Mouse (Mus musculus): ENCODE results near the gene Mrps6. TPM values are rescaled to one million over a fixed set of nuclear protein-coding genes. Genes with fewer than 3 reads are reported as not detected.

Mrps6 gene
- total and polyA plus RNA-seq, 3 experiments = 40.8 to 71.0 TPM; not detected in 1

GRCm38 (mm10) chr16:92134148-92134764 is 76.2 kb downstream of the Mrps6 start:
- DNase-seq (ENCODE audit: low read depth, low spot score) = no peak
- TF ChIP-seq NRF1 (IDR thresholded peaks at IDR 0.05; ENCODE audit: insufficient read depth, low read depth, low read length, poor library complexity, severe bottlenecking) (no peak), ETS1 (IDR thresholded peaks at IDR 0.05; ENCODE audit: low read depth, low read length) (no peak), GATA1 (IDR thresholded peaks at IDR 0.05; ENCODE audit: low read depth, low read length) (no peak), RCOR1 (IDR thresholded peaks at IDR 0.05; ENCODE audit: low read depth, low read length) (no peak), POLR2A (IDR thresholded peaks at IDR 0.05; ENCODE audit: control insufficient read depth in 1 of 2, insufficient read depth in 1 of 2, low read depth in 1 of 2, low read length in 2 of 2, poor library complexity in 1 of 2) (no peak), JUND (IDR thresholded peaks at IDR 0.05; ENCODE audit: low read depth, low read length) (no peak), UBTF (IDR thresholded peaks at IDR 0.05; ENCODE audit: borderline replicate concordance, insufficient read depth, low read depth, low read length) (no peak), TCF12 (IDR thresholded peaks at IDR 0.05; ENCODE audit: low read depth, low read length) (no peak), MAX (IDR thresholded peaks at IDR 0.05; ENCODE audit: low read length) (no peak), EP300 (IDR thresholded peaks at IDR 0.05; ENCODE audit: low read depth in 1 of 2, low read length in 2 of 2) (no peak), MEF2A (IDR thresholded peaks at IDR 0.05; ENCODE audit: extremely low read depth, insufficient replicate concordance, low read depth, low read length, poor library complexity, severe bottlenecking) (no peak), CHD2 (IDR thresholded peaks at IDR 0.05; ENCODE audit: low read length) (no peak), MYB (IDR thresholded peaks at IDR 0.05; ENCODE audit: low read depth, low read length) (no peak)
- Histone ChIP-seq H3K27me3 (ENCODE audit: control insufficient read depth in 1 of 2, insufficient read depth in 2 of 2, low read length in 2 of 2) (no peaks in the 10 kb centered on the region), H3K4me1 (ENCODE audit: control insufficient read depth in 1 of 2, insufficient read depth in 2 of 2, low read length in 2 of 2) (no peaks in the 10 kb centered on the region), H3K27ac (ENCODE audit: control insufficient read depth, low read depth, low read length) (no peak overlapping the region), H3K79me2 (ENCODE audit: control insufficient read depth, insufficient read depth, low read length, poor library complexity) (no peaks in the 10 kb centered on the region), H3K9me3 (replicated peaks; ENCODE audit: insufficient read depth, low read length) (no peaks in the 10 kb centered on the region), H3K36me3 (ENCODE audit: control insufficient read depth in 1 of 2, insufficient read depth in 2 of 2, low read length in 2 of 2) (no peaks in the 10 kb centered on the region), H3K4me3 (ENCODE audit: control insufficient read depth in 1 of 2, insufficient read depth in 1 of 2, low read depth in 2 of 2, low read length in 2 of 2) (no peak overlapping the region), H3K9ac (ENCODE audit: control insufficient read depth, low read depth, low read length, poor library complexity, severe bottlenecking) (no peak overlapping the region)

- no peaks in the 10 kb centered on the region for H3K79me2 ChIP-seq (ENCODE audit: control insufficient read depth, insufficient read depth, low read length, poor library complexity)
- H3K9me3 ChIP-seq (replicated peaks; ENCODE audit: insufficient read depth, low read length) = no peaks in the 10 kb centered on the region
- no peak overlapping the region for H3K9ac ChIP-seq (ENCODE audit: control insufficient read depth, low read depth, low read length, poor library complexity, severe bottlenecking)
- H3K4me3 ChIP-seq (ENCODE audit: control insufficient read depth in 1 of 2, insufficient read depth in 1 of 2, low read depth in 2 of 2, low read length in 2 of 2) = no peak overlapping the region
- H3K36me3 ChIP-seq (ENCODE audit: control insufficient read depth in 1 of 2, insufficient read depth in 2 of 2, low read length in 2 of 2) = no peaks in the 10 kb centered on the region
- H3K4me1 ChIP-seq (ENCODE audit: control insufficient read depth in 1 of 2, insufficient read depth in 2 of 2, low read length in 2 of 2) = no peaks in the 10 kb centered on the region
- no peak for DNase-seq (ENCODE audit: low read depth, low spot score)
- H3K27ac ChIP-seq (ENCODE audit: control insufficient read depth, low read depth, low read length) = no peak overlapping the region
- peak; percentile 8 to 32 (median 18); a peak in 3 of 6 replicates for TF ChIP-seq CTCF (IDR thresholded peaks at IDR 0.05 in 2 of 3, conservative IDR thresholded peaks at IDR 0.05 in 1 of 3; ENCODE audit: control insufficient read depth in 1 of 3, insufficient read depth in 1 of 3, low read depth in 2 of 3, low read length in 3 of 3, poor library complexity in 1 of 3, severe bottlenecking in 1 of 3)
- TF ChIP-seq HCFC1 (IDR thresholded peaks at IDR 0.05; ENCODE audit: low read depth, low read length) = no peak
- H3K27me3 ChIP-seq (ENCODE audit: control insufficient read depth in 1 of 2, insufficient read depth in 2 of 2, low read length in 2 of 2) = no peaks in the 10 kb centered on the region
Observed at GRCm38 (mm10) chr16:92136275-92136674, 78.2 kb downstream of the Mrps6 start.

Data from MEL (cell line).